Mouse (Mus musculus) C2C12 (cell line): Measurements from ENCODE around the gene Ubap2l.

Source experiments
- CTCF ChIP-seq: IDR thresholded peaks from one replicate; pipeline ENCODE4 v1.5.1; 2011; ENCODE audit not compliant: control insufficient read depth, insufficient read depth, insufficient read length
- FOSL1 ChIP-seq: IDR thresholded peaks from one replicate; pipeline ENCODE4 v1.8.0; 2011; ENCODE audit warnings: mild to moderate bottlenecking, low read length; ENCODE audit not compliant: poor library complexity, insufficient read depth, severe bottlenecking
- MYOD1 ChIP-seq: IDR thresholded peaks from one replicate; pipeline ENCODE4 v1.6.1; 2011; ENCODE audit warnings: low read depth; ENCODE audit not compliant: control insufficient read depth, insufficient read length
- MYOG ChIP-seq: IDR thresholded peaks from one replicate; pipeline ENCODE4 v1.6.1; 2011; ENCODE audit not compliant: control insufficient read depth, insufficient read length; ENCODE audit errors: extremely low read depth
- USF1 ChIP-seq: IDR thresholded peaks from one replicate; pipeline ENCODE4 v1.6.1; 2011; ENCODE audit warnings: low read depth, mild to moderate bottlenecking, control low read depth, moderate library complexity

GRCm38 (mm10) chr3:90072294-90072693 is 19.9 kb upstream of the Ubap2l start, which contains the start of gene Tpm3:
- TF ChIP-seq CTCF (no peak), USF1 (no peak), MYOG (no peak), MYOD1 (no peak), FOSL1 (no peak)
